Mouse (Mus musculus) thymus, adult 2 months (tissue): Measurements from ENCODE around the gene Cmc2. TPM values are rescaled to one million over a fixed set of nuclear protein-coding genes. Genes with fewer than 3 reads are reported as not detected.

Source experiments
- DNase-seq: peaks from one replicate; pipeline ENCODE4 v3.0.0; 2021
- H3K27ac ChIP-seq: fragments of 200-500 bp; 2 replicates; pipeline ENCODE4 v1.5.1; 2012; ENCODE audit warnings: low read length, control low read depth; ENCODE audit not compliant: control insufficient read depth, insufficient read depth
- H3K27me3 ChIP-seq: fragments of 200-500 bp; 2 replicates; pipeline ENCODE4 v1.6.1; 2012; ENCODE audit warnings: mild to moderate bottlenecking, low read length, moderate library complexity, mixed read lengths; ENCODE audit not compliant: control insufficient read depth, insufficient read depth
- H3K36me3 ChIP-seq: fragments of 200-500 bp; 2 replicates; pipeline ENCODE4 v1.6.1; 2012; ENCODE audit warnings: mild to moderate bottlenecking, low read length, moderate library complexity; ENCODE audit not compliant: control insufficient read depth, insufficient read depth
- H3K4me1 ChIP-seq: fragments of 200-500 bp; replicated peaks from 2 replicates; pipeline ENCODE4 v1.6.1; 2012; ENCODE audit warnings: low read length; ENCODE audit not compliant: control insufficient read depth, insufficient read depth
- H3K4me3 ChIP-seq: fragments of 200-500 bp; 2 replicates; pipeline ENCODE4 v1.5.1; 2012; ENCODE audit warnings: mild to moderate bottlenecking, low read length, control low read depth, moderate library complexity; ENCODE audit not compliant: control insufficient read depth, insufficient read depth
- CTCF ChIP-seq: fragments of 200-500 bp; IDR thresholded peaks from 2 replicates; pipeline ENCODE4 v1.5.1; 2012; ENCODE audit warnings: mild to moderate bottlenecking, control low read depth, low read length, moderate library complexity, borderline replicate concordance; ENCODE audit not compliant: control insufficient read depth, poor library complexity, insufficient read depth; ENCODE audit errors: extremely low read depth
- POLR2A ChIP-seq: fragments of 200-500 bp; IDR thresholded peaks from 2 replicates; pipeline ENCODE4 v1.6.1; 2012; ENCODE audit warnings: mild to moderate bottlenecking, low read length, control low read depth, moderate library complexity; ENCODE audit not compliant: control insufficient read depth, poor library complexity, insufficient read depth; ENCODE audit errors: extremely low read depth
- WGBS: fragments of 180-500 bp; shearing (Covaris S2); methylation state at CpG from one replicate; pipeline ENCODE4 v1.1.7; 2018; 5-methylcytosine and 5-hydroxymethylcytosine counted together
- polyA plus RNA-seq: library from polyadenylated mRNA; depleted of rRNA; stranded (reverse); fragments of >200 nt; gene quantifications from 2 replicates; pipeline ENCODE4 v1.2.3, GENCODE M21; 2012

Cmc2 gene
- polyA plus RNA-seq, 1 experiment = 18.9 TPM

DNA sequence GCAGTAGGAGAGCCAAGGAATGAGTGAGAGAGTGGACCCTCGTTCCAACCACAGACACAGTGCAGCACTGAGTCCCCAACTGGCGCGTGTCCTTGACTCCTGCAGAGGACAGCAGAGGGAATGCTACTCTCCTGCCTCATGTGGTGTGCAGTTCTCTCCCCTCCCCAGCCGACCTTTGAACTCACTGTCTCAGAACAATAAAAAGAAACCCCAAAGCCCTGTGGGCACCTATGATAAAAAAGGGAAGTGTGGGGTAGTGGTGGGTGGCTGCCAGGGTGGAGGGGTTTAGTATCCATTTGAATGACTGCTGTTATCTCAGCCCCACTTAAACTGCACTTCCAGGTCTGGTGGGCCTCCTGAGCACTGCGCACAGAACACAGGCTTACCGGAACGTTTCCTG, 26.3 kb upstream of the Cmc2 start:
- peaks cover 38% of the 10 kb centered on the region for H3K4me1 ChIP-seq
- no peak overlapping the region for H3K4me3 ChIP-seq
- no peaks in the 10 kb centered on the region for H3K36me3 ChIP-seq
- 65% methylated on average over 7 of the region's 7 CpGs for WGBS
- no peaks in the 10 kb centered on the region for H3K27me3 ChIP-seq
- DNase-seq = no peak
- TF ChIP-seq POLR2A (no peak), CTCF (no peak)
- H3K27ac ChIP-seq = no peak overlapping the region

DNA sequence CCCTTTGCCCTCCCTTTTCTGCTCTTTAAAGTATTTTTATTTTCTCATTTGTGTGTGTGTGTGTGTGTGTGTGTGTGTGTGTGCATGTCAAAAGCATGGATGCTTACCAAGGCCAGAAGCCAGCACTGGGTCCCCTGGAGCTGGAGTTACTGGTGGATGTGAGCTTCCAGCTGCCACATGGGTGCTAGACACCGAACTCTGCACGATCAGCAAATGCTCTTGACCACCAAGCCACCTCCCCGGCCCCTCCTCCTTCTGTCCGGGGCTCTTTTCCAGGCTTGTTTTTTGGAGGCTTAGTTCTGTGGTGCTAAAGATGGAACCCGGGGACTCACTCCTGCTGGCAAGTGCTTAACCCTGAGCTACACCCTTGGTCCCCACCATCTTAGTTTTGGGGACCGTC, 25.6 kb upstream of the Cmc2 start:
- Histone ChIP-seq H3K4me3 (peak overlapping the region; percentile 33; the same call in 1 of the 2 replicates), H3K27me3 (no peaks in the 10 kb centered on the region), H3K4me1 (peaks cover 33% of the 10 kb centered on the region), H3K36me3 (no peaks in the 10 kb centered on the region), H3K27ac (no peak overlapping the region)
- DNase-seq = no peak
- WGBS = 79% methylated on average over 6 of the region's 6 CpGs
- TF ChIP-seq CTCF (no peak), POLR2A (no peak)

DNA sequence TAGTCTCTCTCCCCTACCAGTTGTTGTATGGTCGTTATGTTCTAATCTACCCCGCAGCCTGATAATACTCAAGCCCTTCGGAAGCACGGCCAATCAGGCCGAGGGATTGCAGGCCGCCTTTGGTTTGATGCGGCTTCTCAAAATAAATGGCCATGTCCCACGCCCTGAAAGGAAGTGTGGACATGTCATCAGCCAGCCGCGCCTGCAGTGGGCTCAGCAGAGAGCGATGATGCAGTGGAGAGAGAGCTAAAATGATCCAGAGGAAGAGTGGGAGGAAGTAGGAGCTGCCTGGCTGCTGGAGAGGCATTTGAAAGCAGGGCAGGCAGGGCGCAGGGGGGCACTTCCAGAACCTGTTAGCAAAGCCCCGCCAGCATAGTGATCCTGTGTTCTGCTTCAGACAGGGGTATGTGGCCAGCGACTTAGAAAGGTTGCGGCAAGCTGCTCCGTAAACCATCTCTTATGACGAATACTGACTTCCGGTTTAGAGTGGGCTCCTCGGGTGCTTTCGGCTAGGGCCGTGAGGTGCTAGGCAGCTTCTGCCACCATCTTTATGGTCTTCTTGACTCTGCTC, 25.1 kb upstream of the Cmc2 start:
- H3K27me3 ChIP-seq = no peaks in the 10 kb centered on the region
- H3K36me3 ChIP-seq = no peaks in the 10 kb centered on the region
- peaks cover 31% of the 10 kb centered on the region for H3K4me1 ChIP-seq
- DNase-seq = no peak
- H3K27ac ChIP-seq = no peak overlapping the region; the same call in 1 of the 2 replicates
- no peak for TF ChIP-seq POLR2A
- no peak for TF ChIP-seq CTCF
- H3K4me3 ChIP-seq = peak overlapping the region; percentile 33
- 60% methylated on average over 21 of the region's 21 CpGs for WGBS

DNA sequence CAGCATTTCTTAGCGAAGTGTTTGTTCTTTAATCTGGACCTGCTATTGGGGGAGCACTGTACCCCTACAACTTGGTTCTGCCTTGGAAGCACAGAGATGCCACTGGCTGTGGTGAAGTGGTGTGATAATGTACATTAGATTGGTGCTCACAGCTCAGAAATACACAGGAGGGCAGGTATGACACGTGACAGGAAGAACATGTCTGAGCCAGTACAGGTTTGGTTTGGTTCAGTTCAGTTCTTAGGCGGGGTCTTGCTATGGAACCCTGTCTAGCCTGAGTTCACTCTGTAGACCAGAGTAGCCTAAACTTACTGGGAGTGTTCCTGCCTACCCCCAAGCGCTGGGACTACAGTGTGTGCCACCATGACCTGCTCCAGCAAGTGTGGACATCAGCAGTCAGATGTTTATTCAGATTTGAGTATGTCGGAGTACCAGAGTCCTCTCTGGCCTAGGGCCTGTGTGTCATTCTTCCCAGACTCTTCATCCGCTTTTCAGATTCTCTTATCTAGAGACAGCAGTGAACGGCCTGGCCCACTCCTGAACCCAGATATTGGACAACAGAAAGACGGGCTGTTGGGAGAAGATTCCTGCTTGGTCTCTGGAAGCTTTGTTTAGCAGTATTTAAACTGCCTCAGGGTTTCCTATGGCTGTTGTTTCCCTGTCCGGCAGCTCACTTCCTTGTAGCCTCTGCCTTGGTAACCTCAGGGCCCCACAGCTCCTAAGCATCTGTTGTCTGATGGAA, 24.1 kb upstream of the Cmc2 start:
- no peak for TF ChIP-seq POLR2A
- no peak for TF ChIP-seq CTCF

DNA sequence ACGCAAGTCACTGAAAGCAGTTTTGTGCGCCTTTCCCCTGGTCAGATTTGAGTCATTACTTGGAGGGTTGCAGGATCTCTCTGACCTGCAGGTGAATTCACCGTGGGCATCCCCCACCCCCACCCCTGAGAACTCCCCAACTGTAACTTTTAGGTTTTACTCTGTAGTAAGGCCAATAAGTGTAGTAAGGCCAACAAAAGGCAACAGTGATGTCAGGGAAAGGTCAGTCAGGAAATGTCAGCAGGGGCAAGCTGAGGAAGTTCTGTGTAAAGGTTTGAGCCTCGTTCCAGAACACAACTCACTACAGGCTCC, 23.1 kb upstream of the Cmc2 start:
- no peaks in the 10 kb centered on the region for H3K27me3 ChIP-seq
- H3K4me1 ChIP-seq = peaks cover 31% of the 10 kb centered on the region
- peak overlapping the region; percentile 87; the same call in 1 of the 2 replicates for H3K4me3 ChIP-seq

More for the DNA sequence above, 24.1 kb upstream of the Cmc2 start:
- Histone ChIP-seq H3K4me3 (no peak overlapping the region), H3K36me3 (no peaks in the 10 kb centered on the region), H3K27me3 (no peaks in the 10 kb centered on the region), H3K4me1 (peaks cover 31% of the 10 kb centered on the region), H3K27ac (no peak overlapping the region)
- 96% methylated on average over 9 of the region's 9 CpGs for WGBS
- no peak for DNase-seq

DNA sequence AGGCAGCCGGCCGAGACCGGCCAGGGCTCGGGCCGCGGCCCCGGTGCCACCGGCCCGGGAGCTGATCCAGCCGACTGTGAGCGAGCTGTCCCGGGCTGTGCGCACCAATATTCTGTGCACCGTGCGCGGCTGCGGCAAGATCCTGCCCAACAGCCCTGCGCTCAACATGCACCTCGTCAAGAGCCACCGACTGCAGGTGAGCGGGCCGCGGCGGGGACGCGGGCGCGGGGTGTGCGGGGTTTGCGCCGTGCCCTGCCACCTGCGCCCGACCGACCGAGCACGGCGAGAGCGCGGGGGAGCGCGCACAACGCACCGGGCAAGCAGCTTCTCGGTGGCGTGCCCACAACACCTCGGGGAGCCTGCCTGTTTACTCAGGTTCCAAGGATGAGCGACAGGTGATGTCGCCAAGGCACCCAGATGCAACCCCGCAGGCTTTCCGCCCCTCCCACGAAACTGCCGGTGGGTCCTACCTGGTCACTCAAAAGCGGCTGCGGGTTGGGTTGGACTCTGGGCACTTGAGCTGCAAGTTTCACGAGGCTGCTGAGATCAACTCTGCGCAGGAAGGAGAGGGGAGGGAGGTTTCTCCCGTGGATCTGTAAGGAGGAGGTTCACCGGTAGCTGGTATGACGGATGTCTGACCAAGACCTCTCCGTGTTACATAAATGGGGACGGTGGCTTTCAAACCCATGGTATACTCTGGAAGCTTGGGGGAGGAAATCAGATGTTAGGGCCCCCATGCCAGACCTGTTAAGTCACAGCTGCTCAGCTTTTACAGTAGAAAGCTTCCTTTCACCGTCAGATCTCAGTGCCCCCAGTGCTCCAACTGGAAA, 22.5 kb upstream of the Cmc2 start:
- H3K4me3 ChIP-seq = peak overlapping the region; percentile 87
- DNase-seq = peak; percentile 47
- TF ChIP-seq POLR2A = no peak
- no peak for TF ChIP-seq CTCF
- no peaks in the 10 kb centered on the region for H3K27me3 ChIP-seq
- no peak overlapping the region for H3K27ac ChIP-seq
- H3K36me3 ChIP-seq = no peaks in the 10 kb centered on the region
- peaks cover 31% of the 10 kb centered on the region for H3K4me1 ChIP-seq
- WGBS = under 1% methylated on average over 62 of the region's 62 CpGs

More for the DNA sequence above, 23.1 kb upstream of the Cmc2 start:
- Histone ChIP-seq H3K27ac (no peak overlapping the region), H3K36me3 (no peaks in the 10 kb centered on the region)
- 9% methylated on average over 4 of the region's 4 CpGs for WGBS
- DNase-seq = no peak
- TF ChIP-seq CTCF = no peak
- no peak for TF ChIP-seq POLR2A
